Mouse (Mus musculus) hindbrain, embryonic 12.5 days (tissue): ENCODE results near the gene Tmprss13. TPM values are rescaled to one million over a fixed set of nuclear protein-coding genes. Genes with fewer than 3 reads are reported as not detected.

Source experiments
- ATAC-seq: fragments of 200-750 bp; cut with Nextera tagmentation; 2 replicates; pipeline ENCODE4 v1.8.0; 2017; ENCODE audit warnings: moderate TSS enrichment; ENCODE audit not compliant: low FRiP score
- H3K27ac ChIP-seq: fragments of 300-500 bp; sonication (generic); 2 replicates; pipeline ENCODE4 v1.5.1; 2016; ENCODE audit warnings: mild to moderate bottlenecking
- H3K27me3 ChIP-seq: fragments of 300-500 bp; sonication (generic); 2 replicates; pipeline ENCODE4 v1.6.1; 2016; ENCODE audit warnings: mild to moderate bottlenecking
- H3K36me3 ChIP-seq: fragments of 300-500 bp; sonication (generic); 2 replicates; pipeline ENCODE4 v1.6.1; 2016; ENCODE audit warnings: mild to moderate bottlenecking
- H3K4me1 ChIP-seq: fragments of 300-500 bp; sonication (generic); 2 replicates; pipeline ENCODE4 v1.6.1; 2016
- H3K4me2 ChIP-seq: fragments of 300-500 bp; sonication (generic); replicated peaks from 2 replicates; pipeline ENCODE4 v1.6.1; 2016; ENCODE audit warnings: mild to moderate bottlenecking
- H3K4me3 ChIP-seq: fragments of 300-500 bp; sonication (generic); 2 replicates; pipeline ENCODE4 v1.5.1; 2016; ENCODE audit warnings: mild to moderate bottlenecking
- H3K9ac ChIP-seq: fragments of 300-500 bp; sonication (generic); 2 replicates; pipeline ENCODE4 v1.6.1; 2016; ENCODE audit warnings: mild to moderate bottlenecking, moderate library complexity
- H3K9me3 ChIP-seq: fragments of 300-500 bp; sonication (generic); replicated peaks from 2 replicates; pipeline ENCODE4 v1.6.1; 2016; ENCODE audit warnings: mild to moderate bottlenecking
- WGBS: fragments of 180-500 bp; shearing (Covaris S2); methylation state at CpG from one replicate; pipeline ENCODE4 v1.1.7; 2016; 5-methylcytosine and 5-hydroxymethylcytosine counted together
- polyA plus RNA-seq: library from polyadenylated mRNA; unstranded; fragments of >200 nt; fragmentation: Nextera tagmentation; extraction: Ambion mirVana; gene quantifications from 2 replicates; pipeline ENCODE4 v1.2.1, GENCODE M21; 2016

Gene Tmprss13
- polyA plus RNA-seq, 1 experiment from 2014 or later: 0.06 TPM

GRCm38 (mm10) chr9:45370616-45371336 is 51.9 kb downstream of the Tmprss13 start:
- WGBS: 1% methylated on average over 25 of the region's 25 CpGs
- Histone ChIP-seq H3K9me3 (no peaks in the 10 kb centered on the region), H3K27me3 (peaks cover 7% of the 10 kb centered on the region), H3K27ac (peak overlapping the region; percentile 84), H3K36me3 (peaks cover 7% of the 10 kb centered on the region), H3K4me2 (peak overlapping the region; percentile 91), H3K4me1 (peaks cover 26% of the 10 kb centered on the region), H3K4me3 (peak overlapping the region; percentile 66), H3K9ac (peak overlapping the region; percentile 79)
- ATAC-seq: peak; percentile 46

GRCm38 (mm10) chr9:45371337-45371707 is 52.4 kb downstream of the Tmprss13 start:
- Histone ChIP-seq H3K27me3 (peaks cover 7% of the 10 kb centered on the region), H3K27ac (peak overlapping the region; percentile 84), H3K9ac (peak overlapping the region; percentile 79), H3K4me3 (peak overlapping the region; percentile 66), H3K9me3 (no peaks in the 10 kb centered on the region), H3K4me2 (peak overlapping the region; percentile 91), H3K4me1 (peaks cover 29% of the 10 kb centered on the region), H3K36me3 (peaks cover 10% of the 10 kb centered on the region)
- peak; percentile 53 for ATAC-seq
- 3% methylated on average over 2 of the region's 2 CpGs for WGBS

- H3K27ac ChIP-seq: no peak overlapping the region
- H3K9ac ChIP-seq: no peak overlapping the region
- H3K4me2 ChIP-seq: no peak overlapping the region
- WGBS: 82% methylated on average over 3 of the region's 3 CpGs
- H3K9me3 ChIP-seq: no peaks in the 10 kb centered on the region
- no peak for ATAC-seq
- no peak overlapping the region for H3K4me3 ChIP-seq
- H3K4me1 ChIP-seq: peaks cover 33% of the 10 kb centered on the region
- H3K36me3 ChIP-seq: peaks cover 10% of the 10 kb centered on the region
- no peaks in the 10 kb centered on the region for H3K27me3 ChIP-seq
Measured at GRCm38 (mm10) chr9:45373896-45374295, 55.0 kb downstream of the Tmprss13 start.

GRCm38 (mm10) chr9:45374988-45375502 is 56.1 kb downstream of the Tmprss13 start:
- H3K27ac ChIP-seq: no peak overlapping the region
- H3K4me1 ChIP-seq: peaks cover 38% of the 10 kb centered on the region
- WGBS: 88% methylated on average over 6 of the region's 6 CpGs

GRCm38 (mm10) chr9:45376427-45376826 is 57.5 kb downstream of the Tmprss13 start:
- Histone ChIP-seq H3K27me3 (no peaks in the 10 kb centered on the region), H3K27ac (no peak overlapping the region), H3K36me3 (peaks cover 10% of the 10 kb centered on the region), H3K9me3 (no peaks in the 10 kb centered on the region), H3K9ac (no peak overlapping the region), H3K4me3 (no peak overlapping the region), H3K4me2 (no peak overlapping the region), H3K4me1 (peaks cover 44% of the 10 kb centered on the region)
- 82% methylated on average over 4 of the region's 4 CpGs for WGBS
- ATAC-seq: no peak

More at GRCm38 (mm10) chr9:45374988-45375502, 56.1 kb downstream of the Tmprss13 start:
- H3K36me3 ChIP-seq: peaks cover 10% of the 10 kb centered on the region
- H3K4me2 ChIP-seq: no peak overlapping the region
- no peak overlapping the region for H3K9ac ChIP-seq
- H3K27me3 ChIP-seq: no peaks in the 10 kb centered on the region
- H3K4me3 ChIP-seq: no peak overlapping the region
- no peak for ATAC-seq
- no peaks in the 10 kb centered on the region for H3K9me3 ChIP-seq

- H3K9me3 ChIP-seq: no peaks in the 10 kb centered on the region
- no peak overlapping the region for H3K9ac ChIP-seq
- H3K27ac ChIP-seq: no peak overlapping the region
- H3K4me2 ChIP-seq: no peak overlapping the region
- peaks cover 41% of the 10 kb centered on the region for H3K4me1 ChIP-seq
- ATAC-seq: no peak
- peaks cover 10% of the 10 kb centered on the region for H3K36me3 ChIP-seq
- WGBS: 89% methylated on average over 2 of the region's 2 CpGs
- no peak overlapping the region for H3K4me3 ChIP-seq
- H3K27me3 ChIP-seq: no peaks in the 10 kb centered on the region
Measured at GRCm38 (mm10) chr9:45376883-45377282, 58.0 kb downstream of the Tmprss13 start.

- H3K9ac ChIP-seq: no peak overlapping the region
Measured at GRCm38 (mm10) chr9:45380411-45381251, 61.7 kb downstream of the Tmprss13 start.

GRCm38 (mm10) chr9:45382336-45382735 is 63.4 kb downstream of the Tmprss13 start:
- Histone ChIP-seq H3K4me3 (no peak overlapping the region), H3K36me3 (0 out of 2 replicates have a peak, but pooled peaks cover 3% of the 10 kb centered on the region), H3K27me3 (no peaks in the 10 kb centered on the region), H3K9ac (no peak overlapping the region), H3K9me3 (no peaks in the 10 kb centered on the region), H3K4me2 (no peak overlapping the region), H3K4me1 (peaks cover 31% of the 10 kb centered on the region), H3K27ac (no peak overlapping the region)
- no peak for ATAC-seq
- 80% methylated on average over 5 of the region's 5 CpGs for WGBS

More at GRCm38 (mm10) chr9:45380411-45381251, 61.7 kb downstream of the Tmprss13 start:
- peak overlapping the region; percentile 75 for H3K27ac ChIP-seq
- peaks cover 33% of the 10 kb centered on the region for H3K4me1 ChIP-seq
- H3K4me2 ChIP-seq: no peak overlapping the region
- ATAC-seq: peak; percentile 70
- WGBS: 40% methylated on average over 10 of the region's 10 CpGs
- peaks cover 8% of the 10 kb centered on the region for H3K36me3 ChIP-seq
- H3K27me3 ChIP-seq: no peaks in the 10 kb centered on the region
- no peaks in the 10 kb centered on the region for H3K9me3 ChIP-seq
- H3K4me3 ChIP-seq: no peak overlapping the region

- no peak overlapping the region for H3K4me2 ChIP-seq
- H3K9me3 ChIP-seq: no peaks in the 10 kb centered on the region
- H3K4me1 ChIP-seq: peaks cover 29% of the 10 kb centered on the region
- no peaks in the 10 kb centered on the region for H3K27me3 ChIP-seq
- H3K9ac ChIP-seq: no peak overlapping the region
- no peak for ATAC-seq
- no peak overlapping the region for H3K4me3 ChIP-seq
- H3K27ac ChIP-seq: no peak overlapping the region
- 0 out of 2 replicates have a peak, but pooled peaks cover 3% of the 10 kb centered on the region for H3K36me3 ChIP-seq
- WGBS: 83% methylated on average over 5 of the region's 5 CpGs
Measured at GRCm38 (mm10) chr9:45382834-45383233, 63.9 kb downstream of the Tmprss13 start.

- no peak overlapping the region for H3K9ac ChIP-seq
- no peak overlapping the region for H3K4me2 ChIP-seq
- no peak for ATAC-seq
- peaks cover 29% of the 10 kb centered on the region for H3K4me1 ChIP-seq
- H3K27me3 ChIP-seq: no peaks in the 10 kb centered on the region
- H3K27ac ChIP-seq: no peak overlapping the region
- H3K9me3 ChIP-seq: no peaks in the 10 kb centered on the region
- H3K4me3 ChIP-seq: no peak overlapping the region
- H3K36me3 ChIP-seq: 0 out of 2 replicates have a peak, but pooled peaks cover 3% of the 10 kb centered on the region
- WGBS: 98% methylated on average over 6 of the region's 6 CpGs
Measured at GRCm38 (mm10) chr9:45383883-45384282, 65.0 kb downstream of the Tmprss13 start.

- H3K4me1 ChIP-seq: peaks cover 2% of the 10 kb centered on the region; the same call in 1 of the 2 replicates
- no peak overlapping the region for H3K4me2 ChIP-seq
- H3K27ac ChIP-seq: no peak overlapping the region
- H3K9ac ChIP-seq: no peak overlapping the region
- no peak for ATAC-seq
- no peaks in the 10 kb centered on the region for H3K9me3 ChIP-seq
- H3K27me3 ChIP-seq: no peaks in the 10 kb centered on the region
- H3K4me3 ChIP-seq: no peak overlapping the region
- 92% methylated on average over 5 of the region's 5 CpGs for WGBS
- peaks cover 3% of the 10 kb centered on the region; the same call in 1 of the 2 replicates for H3K36me3 ChIP-seq
Measured at GRCm38 (mm10) chr9:45386698-45387097, 67.8 kb downstream of the Tmprss13 start.

- peak; percentile 64; the same call in 1 of the 2 replicates for ATAC-seq
- Histone ChIP-seq H3K4me2 (no peak overlapping the region), H3K27me3 (no peaks in the 10 kb centered on the region), H3K36me3 (peaks cover 15% of the 10 kb centered on the region), H3K4me1 (peaks cover 2% of the 10 kb centered on the region; the same call in 1 of the 2 replicates), H3K9ac (no peak overlapping the region), H3K4me3 (no peak overlapping the region), H3K27ac (no peak overlapping the region), H3K9me3 (no peaks in the 10 kb centered on the region)
- WGBS: 45% methylated on average over 12 of the region's 12 CpGs
Measured at GRCm38 (mm10) chr9:45388385-45388994, 69.6 kb downstream of the Tmprss13 start.
